Mouse (Mus musculus) forebrain, embryonic 12.5 days (tissue): ENCODE results near the gene Tdgf1. TPM values are rescaled to one million over a fixed set of nuclear protein-coding genes. Genes with fewer than 3 reads are reported as not detected.

Experiments
- ATAC-seq: fragments of 200-750 bp; cut with Nextera tagmentation; 2 replicates; pipeline ENCODE4 v1.8.0; 2017; ENCODE audit warnings: moderate TSS enrichment; ENCODE audit not compliant: low FRiP score
- H3K27ac ChIP-seq: fragments of 300-500 bp; sonication (generic); 2 replicates; pipeline ENCODE4 v1.5.1; 2016; ENCODE audit warnings: mild to moderate bottlenecking
- H3K27me3 ChIP-seq: fragments of 300-500 bp; sonication (generic); 2 replicates; pipeline ENCODE4 v1.6.1; 2016; ENCODE audit warnings: mild to moderate bottlenecking
- H3K36me3 ChIP-seq: fragments of 300-500 bp; sonication (generic); replicated peaks from 2 replicates; pipeline ENCODE4 v1.6.1; 2016; ENCODE audit warnings: mild to moderate bottlenecking
- H3K4me1 ChIP-seq: fragments of 300-500 bp; sonication (generic); 2 replicates; pipeline ENCODE4 v1.6.1; 2016
- H3K4me2 ChIP-seq: fragments of 300-500 bp; sonication (generic); 2 replicates; pipeline ENCODE4 v1.6.1; 2016; ENCODE audit warnings: mild to moderate bottlenecking, moderate library complexity
- H3K4me3 ChIP-seq: fragments of 300-500 bp; sonication (generic); replicated peaks from 2 replicates; pipeline ENCODE4 v1.5.1; 2016; ENCODE audit warnings: mild to moderate bottlenecking
- H3K9ac ChIP-seq: fragments of 300-500 bp; sonication (generic); 2 replicates; pipeline ENCODE4 v1.6.1; 2016; ENCODE audit warnings: mild to moderate bottlenecking
- H3K9me3 ChIP-seq: fragments of 300-500 bp; sonication (generic); 2 replicates; pipeline ENCODE4 v1.6.1; 2016
- WGBS: fragments of 180-500 bp; shearing (Covaris S2); methylation state at CpG from one replicate; pipeline ENCODE4 v1.1.7; 2016; 5-methylcytosine and 5-hydroxymethylcytosine counted together
- polyA plus RNA-seq: library from polyadenylated mRNA; unstranded; fragments of >200 nt; fragmentation: Nextera tagmentation; extraction: Ambion mirVana; gene quantifications from 2 replicates; pipeline ENCODE4 v1.2.1, GENCODE M21; 2016

Tdgf1 gene
- polyA plus RNA-seq, 1 experiment from 2014 or later: not detected

- H3K27me3 ChIP-seq: peaks cover 65% of the 10 kb centered on the region
These were observed 6.4 kb upstream of the Tdgf1 start for GRCm38 (mm10) chr9:110952398-110952797.

GRCm38 (mm10) chr9:110951866-110952265, 5.9 kb upstream of the Tdgf1 start:
- Histone ChIP-seq H3K36me3 (no peaks in the 10 kb centered on the region), H3K4me2 (no peak overlapping the region), H3K4me3 (no peak overlapping the region), H3K9ac (no peak overlapping the region), H3K27ac (no peak overlapping the region), H3K9me3 (no peaks in the 10 kb centered on the region), H3K27me3 (peaks cover 70% of the 10 kb centered on the region), H3K4me1 (peaks cover 26% of the 10 kb centered on the region)
- ATAC-seq: no peak
- WGBS: 97% methylated on average over 13 of the region's 13 CpGs

More at GRCm38 (mm10) chr9:110952398-110952797, 6.4 kb upstream of the Tdgf1 start:
- Histone ChIP-seq H3K9me3 (no peaks in the 10 kb centered on the region), H3K27ac (no peak overlapping the region), H3K9ac (no peak overlapping the region), H3K4me3 (no peak overlapping the region), H3K4me1 (peaks cover 21% of the 10 kb centered on the region), H3K4me2 (no peak overlapping the region), H3K36me3 (no peaks in the 10 kb centered on the region)
- 64% methylated on average over 6 of the region's 6 CpGs for WGBS
- ATAC-seq: no peak

DNA sequence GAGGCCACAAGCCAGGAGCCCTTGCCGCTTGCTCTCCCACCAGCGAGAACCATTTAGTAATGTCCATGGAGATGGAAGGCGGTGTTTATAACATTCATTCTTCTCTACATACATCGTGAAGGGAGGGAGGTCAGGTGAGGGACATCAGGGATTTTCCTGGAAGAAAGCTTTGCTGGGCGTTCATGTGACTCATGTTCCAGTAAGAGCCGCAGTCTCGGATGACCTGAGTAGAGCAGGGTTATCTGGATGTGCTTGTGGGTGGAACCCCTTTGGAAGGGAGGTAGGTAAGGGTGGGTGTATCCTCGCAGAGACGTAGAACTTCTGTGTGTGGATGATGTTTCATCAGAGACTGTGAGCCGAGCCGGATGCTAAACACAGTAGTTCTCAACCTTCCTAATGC, 5.4 kb upstream of the Tdgf1 start, which contains the start of gene Lrrc2:
TSS of gene Lrrc2 (plus strand) at position 149 of the 400 bp plus-strand sequence.
- Histone ChIP-seq H3K27ac (no peak within 1 kb of the TSS), H3K27me3 (peaks cover 73% of the 10 kb centered on the region), H3K36me3 (no peaks in the 10 kb centered on the region), H3K4me1 (peaks cover 31% of the 10 kb centered on the region), H3K9me3 (no peaks in the 10 kb centered on the region), H3K9ac (no peak within 1 kb of the TSS), H3K4me2 (no peak within 1 kb of the TSS), H3K4me3 (no peak within 1 kb of the TSS)
- no peak for ATAC-seq
- WGBS: 93% methylated on average over 11 of the region's 11 CpGs

- Histone ChIP-seq H3K9ac (no peak overlapping the region), H3K27me3 (peaks cover 74% of the 10 kb centered on the region), H3K9me3 (no peaks in the 10 kb centered on the region), H3K4me2 (no peak overlapping the region), H3K27ac (no peak overlapping the region), H3K4me3 (no peak overlapping the region), H3K4me1 (peaks cover 33% of the 10 kb centered on the region), H3K36me3 (no peaks in the 10 kb centered on the region)
- ATAC-seq: no peak
- 95% methylated on average over 3 of the region's 3 CpGs for WGBS
These were observed 4.2 kb upstream of the Tdgf1 start for GRCm38 (mm10) chr9:110950109-110950508.

DNA sequence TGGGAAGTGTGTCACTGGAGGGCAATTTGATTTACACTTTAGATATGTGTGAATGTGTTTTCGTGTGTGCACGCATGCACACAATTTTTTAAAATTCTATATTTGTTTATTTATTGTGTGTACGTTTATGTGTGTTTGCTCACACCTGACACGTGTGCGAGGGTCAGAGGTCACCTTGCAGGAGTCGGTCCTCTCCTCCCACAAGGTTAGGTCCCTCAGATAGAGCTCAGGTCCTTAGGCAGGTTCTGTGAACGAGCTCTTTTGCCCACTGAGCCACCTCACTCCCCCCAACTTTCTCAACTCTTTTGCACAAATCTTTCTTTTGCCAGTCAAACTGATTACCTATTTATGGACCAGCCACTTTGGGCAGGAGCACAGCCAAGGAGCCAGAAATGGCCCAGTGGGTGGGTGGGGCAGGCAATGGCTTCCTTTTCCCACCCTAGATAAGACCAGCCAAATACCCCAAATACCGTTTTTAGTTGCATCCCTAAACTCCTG, 2.9 kb upstream of the Tdgf1 start:
- Histone ChIP-seq H3K9ac (no peak overlapping the region), H3K9me3 (no peaks in the 10 kb centered on the region), H3K4me1 (peaks cover 25% of the 10 kb centered on the region), H3K27me3 (peaks cover 77% of the 10 kb centered on the region), H3K36me3 (no peaks in the 10 kb centered on the region), H3K4me2 (no peak overlapping the region), H3K27ac (no peak overlapping the region), H3K4me3 (no peak overlapping the region)
- no peak for ATAC-seq
- WGBS: 57% methylated on average over 8 of the region's 8 CpGs

DNA sequence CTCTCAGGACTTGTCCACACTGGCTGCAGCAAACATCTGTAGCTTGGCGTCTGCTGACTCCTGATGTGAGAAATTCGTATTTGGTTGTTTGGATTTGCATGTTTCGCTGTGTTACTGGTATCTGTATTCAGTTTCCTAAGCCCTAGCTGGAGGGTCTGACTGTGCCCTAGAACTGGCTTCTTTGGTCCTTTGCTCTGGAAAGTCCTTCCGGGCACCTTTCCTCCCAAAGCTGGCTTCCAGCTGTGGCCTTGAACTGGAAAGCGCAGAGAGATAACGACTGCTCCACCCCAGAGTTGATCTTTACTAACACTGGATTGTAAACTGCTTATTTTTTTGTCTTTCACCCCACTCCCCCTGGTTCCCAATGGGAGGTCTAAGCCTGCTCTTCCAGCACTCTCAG, 1.9 kb upstream of the Tdgf1 start:
- ATAC-seq: no peak
- Histone ChIP-seq H3K9me3 (no peaks in the 10 kb centered on the region), H3K27ac (no peak overlapping the region), H3K4me3 (no peak overlapping the region), H3K4me1 (peaks cover 19% of the 10 kb centered on the region), H3K4me2 (no peak overlapping the region), H3K9ac (no peak overlapping the region), H3K36me3 (no peaks in the 10 kb centered on the region), H3K27me3 (peaks cover 82% of the 10 kb centered on the region)
- 15% methylated on average over 6 of the region's 6 CpGs for WGBS

DNA sequence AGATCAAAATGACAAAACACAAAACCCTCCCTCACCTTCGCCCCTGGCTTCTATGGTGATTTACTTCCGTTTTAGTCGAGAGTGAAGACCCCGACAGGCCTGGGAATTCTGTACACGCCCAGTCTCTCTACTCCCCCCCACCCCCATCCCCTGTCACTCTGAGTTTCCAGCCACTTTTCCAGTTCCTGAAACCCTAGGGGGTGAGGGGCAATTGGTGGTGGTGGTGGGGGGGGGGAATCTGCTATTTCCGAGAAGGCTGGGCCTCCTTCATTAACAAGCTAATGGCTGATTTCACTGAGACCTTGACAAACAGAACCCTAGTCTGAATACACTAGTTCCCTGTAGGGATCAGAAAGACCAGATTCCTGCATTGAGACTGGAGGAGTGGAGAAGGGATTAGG, 1.3 kb upstream of the Tdgf1 start:
- Histone ChIP-seq H3K9ac (peak overlapping the region; percentile 17; the same call in 1 of the 2 replicates), H3K4me3 (no peak overlapping the region), H3K27me3 (peaks cover 81% of the 10 kb centered on the region), H3K9me3 (no peaks in the 10 kb centered on the region), H3K27ac (no peak overlapping the region), H3K4me1 (peaks cover 19% of the 10 kb centered on the region), H3K4me2 (peak overlapping the region; percentile 37), H3K36me3 (no peaks in the 10 kb centered on the region)
- ATAC-seq: no peak
- WGBS: 3% methylated on average over 6 of the region's 6 CpGs

DNA sequence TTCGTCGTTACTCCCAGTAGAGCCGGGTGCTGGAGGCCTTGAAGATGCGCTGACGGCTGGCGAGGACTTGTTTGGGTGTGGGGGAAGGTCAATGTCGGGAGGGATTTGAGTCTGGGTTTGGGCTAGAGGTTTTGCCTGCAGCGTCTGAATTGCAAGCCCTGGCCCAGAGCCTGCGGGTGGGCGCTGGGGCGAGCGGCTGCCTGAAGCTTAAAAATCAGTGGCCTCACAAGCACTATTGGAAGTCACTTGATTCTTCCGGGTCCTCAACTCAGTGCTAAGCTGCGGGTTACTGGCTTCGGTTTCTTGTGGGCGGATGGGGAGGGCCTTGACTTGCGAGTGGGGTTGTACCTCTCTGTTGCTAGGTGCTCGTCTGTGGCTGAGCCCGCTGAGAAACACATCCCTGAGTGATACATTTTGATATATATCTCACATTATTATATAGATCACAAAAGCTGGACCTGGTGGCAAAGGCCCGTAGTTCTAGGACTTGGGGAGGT, 638 bp upstream of the Tdgf1 start:
- Histone ChIP-seq H3K27me3 (peaks cover 74% of the 10 kb centered on the region), H3K36me3 (no peaks in the 10 kb centered on the region), H3K4me1 (peaks cover 19% of the 10 kb centered on the region), H3K9me3 (no peaks in the 10 kb centered on the region), H3K9ac (no peak overlapping the region), H3K4me3 (no peak overlapping the region), H3K4me2 (peak overlapping the region; percentile 37), H3K27ac (no peak overlapping the region)
- WGBS: 4% methylated on average over 20 of the region's 20 CpGs
- ATAC-seq: no peak

DNA sequence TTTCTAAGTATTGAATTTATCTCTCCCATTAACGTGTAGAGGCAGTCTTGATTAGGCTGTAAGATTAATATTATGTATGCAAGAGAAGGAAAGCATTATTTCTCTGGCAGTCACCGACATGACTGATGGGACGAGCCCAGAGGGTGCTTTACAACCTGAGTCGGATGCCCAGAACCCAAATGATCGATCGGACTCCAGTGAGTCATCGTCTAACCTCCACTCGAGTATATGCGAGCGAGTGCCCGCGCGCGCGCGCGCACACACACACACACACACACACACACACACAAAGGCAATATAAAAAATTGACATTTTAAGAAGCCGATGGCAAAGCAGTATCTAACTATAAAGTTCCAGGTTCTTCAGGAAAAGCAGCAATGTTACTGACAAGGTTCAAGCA, 615 bp downstream of the Tdgf1 start:
- Histone ChIP-seq H3K27me3 (peaks cover 66% of the 10 kb centered on the region), H3K4me1 (peaks cover 19% of the 10 kb centered on the region), H3K27ac (no peak overlapping the region), H3K9ac (no peak overlapping the region), H3K36me3 (no peaks in the 10 kb centered on the region), H3K4me3 (no peak overlapping the region), H3K9me3 (no peaks in the 10 kb centered on the region), H3K4me2 (no peak overlapping the region)
- no peak for ATAC-seq
- 24% methylated on average over 18 of the region's 18 CpGs for WGBS

GRCm38 (mm10) chr9:110944265-110944664, 1.7 kb downstream of the Tdgf1 start:
- Histone ChIP-seq H3K4me3 (no peak overlapping the region), H3K36me3 (no peaks in the 10 kb centered on the region), H3K4me2 (no peak overlapping the region), H3K27ac (no peak overlapping the region), H3K9ac (no peak overlapping the region), H3K27me3 (peaks cover 65% of the 10 kb centered on the region), H3K9me3 (no peaks in the 10 kb centered on the region), H3K4me1 (peaks cover 19% of the 10 kb centered on the region)
- ATAC-seq: no peak
- WGBS: 36% methylated on average over 13 of the region's 13 CpGs

- no peaks in the 10 kb centered on the region for H3K9me3 ChIP-seq
- no peak overlapping the region for H3K4me2 ChIP-seq
- 80% methylated on average over 12 of the region's 12 CpGs for WGBS
- no peaks in the 10 kb centered on the region for H3K36me3 ChIP-seq
- H3K27me3 ChIP-seq: peaks cover 5% of the 10 kb centered on the region; the same call in 1 of the 2 replicates
- H3K4me3 ChIP-seq: no peak overlapping the region
- no peak for ATAC-seq
- no peak overlapping the region for H3K27ac ChIP-seq
- H3K9ac ChIP-seq: no peak overlapping the region
- H3K4me1 ChIP-seq: no peaks in the 10 kb centered on the region
These were observed 8.2 kb downstream of the Tdgf1 start for GRCm38 (mm10) chr9:110937506-110938490.

DNA sequence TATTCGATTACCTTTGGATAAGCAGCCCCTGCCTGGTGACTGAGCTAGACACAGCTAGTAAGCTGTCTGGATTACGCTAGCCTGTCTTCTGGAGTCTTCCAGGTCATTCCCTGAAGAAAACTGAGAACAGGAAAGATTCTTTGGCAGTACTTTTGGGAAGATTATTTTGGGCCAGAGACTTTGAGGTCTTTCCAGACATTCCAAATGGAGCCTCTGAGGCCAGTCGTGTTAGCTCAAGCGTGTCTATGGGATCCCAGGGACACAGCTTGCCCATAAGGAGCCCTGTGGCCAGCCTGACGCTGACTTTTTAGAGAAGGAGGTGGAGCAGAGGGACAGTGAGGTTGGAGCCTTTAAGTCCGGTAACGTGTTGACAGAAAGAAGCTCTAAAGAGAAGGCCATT, 10.0 kb downstream of the Tdgf1 start:
- Histone ChIP-seq H3K4me1 (no peaks in the 10 kb centered on the region), H3K27ac (no peak overlapping the region), H3K9me3 (no peaks in the 10 kb centered on the region), H3K4me3 (no peak overlapping the region), H3K36me3 (no peaks in the 10 kb centered on the region), H3K9ac (no peak overlapping the region), H3K27me3 (no peaks in the 10 kb centered on the region), H3K4me2 (no peak overlapping the region)
- ATAC-seq: no peak
- 82% methylated on average over 7 of the region's 7 CpGs for WGBS
